14 mouse cellular contexts compared by ENCODE assay signal in genomic region chr9:60184083-60184482, GRCm38 (mm10).
"Had no signal": no experiment of that assay in that cellular context is flagged by ENCODE, and none has a peak within 500 bp of the region (broad histone marks: within the 10 kb centered on the region; RNA-seq: fewer than 3 reads in every experiment).

No protein-coding gene starts in this region.

- H3K9me3 ChIP-seq: limb, embryonic 15.5 days; liver, embryonic 12.5 days; midbrain, embryonic 12.5 days; neural tube, embryonic 12.5 days had no signal

- H3K4me1 ChIP-seq: liver, embryonic 12.5 days had no signal

- H3K9ac ChIP-seq: limb, embryonic 15.5 days; liver, embryonic 12.5 days; lung, embryonic 14.5 days; midbrain, embryonic 12.5 days; neural tube, embryonic 12.5 days had no signal

- H3K27me3 ChIP-seq: limb, embryonic 15.5 days; liver, embryonic 12.5 days; midbrain, embryonic 12.5 days; neural tube, embryonic 12.5 days had no signal

- H3K36me3 ChIP-seq: limb, embryonic 15.5 days; liver, embryonic 12.5 days; midbrain, embryonic 12.5 days; neural tube, embryonic 12.5 days had no signal

- DNase-seq: kidney, adult 9 months; kidney, postnatal 10 days; kidney, postnatal 4 days; lung, embryonic 14.5 days; lung, postnatal 10 days; lung, postnatal 4 days; thymus, adult 18-20 months; thymus, postnatal 14 days had no signal

- H3K4me2 ChIP-seq: limb, embryonic 15.5 days; liver, embryonic 12.5 days; lung, embryonic 14.5 days; midbrain, embryonic 12.5 days; neural tube, embryonic 12.5 days had no signal

- H3K27ac ChIP-seq: left cerebral cortex, adult 2 months; limb, embryonic 15.5 days; liver, embryonic 12.5 days; midbrain, embryonic 12.5 days; neural tube, embryonic 12.5 days had no signal

- H3K4me3 ChIP-seq: left cerebral cortex, adult 2 months; limb, embryonic 15.5 days; liver, embryonic 12.5 days; midbrain, embryonic 12.5 days; neural tube, embryonic 12.5 days had no signal

- ATAC-seq: intestine, postnatal 0 days; liver, embryonic 12.5 days had no signal
